Mouse (Mus musculus) heart, embryonic 11.5 days (tissue): ENCODE data around the gene Acot13. TPM values are rescaled to one million over a fixed set of nuclear protein-coding genes. Genes with fewer than 3 reads are reported as not detected.

ENCODE experiments used
- ATAC-seq: fragments of 200-750 bp; cut with Nextera tagmentation; replicated peaks from 2 replicates; pipeline ENCODE4 v1.8.0; 2017; ENCODE audit warnings: moderate library complexity; ENCODE audit not compliant: insufficient number of reproducible peaks, low FRiP score, low TSS enrichment
- H3K27ac ChIP-seq: fragments of 300-500 bp; sonication (generic); 2 replicates; pipeline ENCODE4 v1.5.1; 2014; ENCODE audit warnings: mild to moderate bottlenecking, low read depth, low read length
- H3K27me3 ChIP-seq: fragments of 300-500 bp; sonication (generic); 2 replicates; pipeline ENCODE4 v1.6.1; 2014; ENCODE audit warnings: mild to moderate bottlenecking, low read length, mixed read lengths; ENCODE audit not compliant: control insufficient read depth, insufficient read depth
- H3K36me3 ChIP-seq: fragments of 300-500 bp; sonication (generic); 2 replicates; pipeline ENCODE4 v1.6.1; 2014; ENCODE audit warnings: mild to moderate bottlenecking, low read length, moderate library complexity, mixed read lengths; ENCODE audit not compliant: control insufficient read depth, insufficient read depth
- H3K4me1 ChIP-seq: fragments of 300-500 bp; sonication (generic); 2 replicates; pipeline ENCODE4 v1.6.1; 2014; ENCODE audit warnings: low read length; ENCODE audit not compliant: control insufficient read depth, insufficient read depth
- H3K4me2 ChIP-seq: fragments of 300-500 bp; sonication (generic); 2 replicates; pipeline ENCODE4 v1.6.1; 2014; ENCODE audit warnings: mild to moderate bottlenecking, moderate library complexity
- H3K4me3 ChIP-seq: fragments of 300-500 bp; sonication (generic); 2 replicates; pipeline ENCODE4 v1.5.1; 2014; ENCODE audit warnings: low read depth, low read length
- H3K9ac ChIP-seq: fragments of 300-500 bp; sonication (generic); 2 replicates; pipeline ENCODE4 v1.6.1; 2014; ENCODE audit warnings: mild to moderate bottlenecking, low read depth, low read length, moderate library complexity
- H3K9me3 ChIP-seq: fragments of 300-500 bp; sonication (generic); replicated peaks from 2 replicates; pipeline ENCODE4 v1.6.1; 2016; ENCODE audit warnings: low read length; ENCODE audit not compliant: control insufficient read depth
- WGBS: fragments of 180-500 bp; shearing (Covaris S2); extraction: QIAGEN DNeasy Blood & Tissue Kit; methylation state at CpG from one replicate; pipeline ENCODE4 v1.1.7; 2014; ENCODE audit not compliant: insufficient replicate concordance; 5-methylcytosine and 5-hydroxymethylcytosine counted together
- polyA plus RNA-seq: library from polyadenylated mRNA; unstranded; fragments of >200 nt; fragmentation: Nextera tagmentation; extraction: Ambion mirVana; gene quantifications from 2 replicates; pipeline ENCODE4 v1.2.1, GENCODE M21; 2014

Acot13 gene
- polyA plus RNA-seq, 1 experiment from 2014 or later = 201 TPM

DNA sequence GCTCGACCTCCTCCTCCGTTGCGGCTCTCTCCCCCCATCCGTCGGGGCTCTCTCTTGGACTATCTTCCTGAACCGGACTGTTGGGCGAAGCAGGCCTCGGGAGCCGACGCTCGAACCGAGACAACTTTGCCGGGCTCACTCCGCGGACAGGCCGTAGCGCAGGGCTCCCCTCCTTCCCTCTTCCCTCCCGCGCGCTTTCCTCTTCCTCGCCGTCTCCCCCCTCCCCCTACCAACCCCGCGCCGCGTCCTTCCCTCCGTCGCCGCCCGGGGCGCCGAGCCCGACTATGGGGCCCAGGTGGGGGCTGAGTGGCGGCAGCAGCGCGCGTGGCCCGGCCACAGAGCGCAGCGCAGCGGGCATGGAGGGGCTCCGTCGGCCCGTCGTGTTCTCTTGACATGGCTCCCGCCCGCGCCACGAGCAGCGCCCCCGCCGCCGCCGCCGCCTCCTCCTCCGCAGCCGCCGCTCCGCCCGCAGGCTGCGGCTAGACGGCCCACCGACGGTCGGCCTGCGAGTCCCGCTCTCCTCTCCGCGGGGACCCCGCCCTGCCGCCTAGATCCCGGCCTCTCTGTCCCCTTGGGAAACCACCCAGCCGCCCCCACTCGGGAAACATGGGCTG lies 29.9 kb downstream of the Acot13 start, which contains the start of gene BC005537:
TSS of gene BC005537 (plus strand) at position 350 of the 614 bp plus-strand sequence.
- H3K9ac ChIP-seq = peak within 1 kb of the TSS; percentile 97
- peak; percentile 55 for ATAC-seq
- H3K27me3 ChIP-seq = no peaks in the 10 kb centered on the region
- peak within 1 kb of the TSS; percentile 90 for H3K4me2 ChIP-seq
- peaks cover 4% of the 10 kb centered on the region; the same call in 1 of the 2 replicates for H3K4me1 ChIP-seq
- peak within 1 kb of the TSS; percentile 99 for H3K27ac ChIP-seq
- H3K9me3 ChIP-seq = no peaks in the 10 kb centered on the region
- no peaks in the 10 kb centered on the region for H3K36me3 ChIP-seq
- under 1% methylated on average over 54 of the region's 74 CpGs for WGBS
- H3K4me3 ChIP-seq = peak within 1 kb of the TSS; percentile 94

DNA sequence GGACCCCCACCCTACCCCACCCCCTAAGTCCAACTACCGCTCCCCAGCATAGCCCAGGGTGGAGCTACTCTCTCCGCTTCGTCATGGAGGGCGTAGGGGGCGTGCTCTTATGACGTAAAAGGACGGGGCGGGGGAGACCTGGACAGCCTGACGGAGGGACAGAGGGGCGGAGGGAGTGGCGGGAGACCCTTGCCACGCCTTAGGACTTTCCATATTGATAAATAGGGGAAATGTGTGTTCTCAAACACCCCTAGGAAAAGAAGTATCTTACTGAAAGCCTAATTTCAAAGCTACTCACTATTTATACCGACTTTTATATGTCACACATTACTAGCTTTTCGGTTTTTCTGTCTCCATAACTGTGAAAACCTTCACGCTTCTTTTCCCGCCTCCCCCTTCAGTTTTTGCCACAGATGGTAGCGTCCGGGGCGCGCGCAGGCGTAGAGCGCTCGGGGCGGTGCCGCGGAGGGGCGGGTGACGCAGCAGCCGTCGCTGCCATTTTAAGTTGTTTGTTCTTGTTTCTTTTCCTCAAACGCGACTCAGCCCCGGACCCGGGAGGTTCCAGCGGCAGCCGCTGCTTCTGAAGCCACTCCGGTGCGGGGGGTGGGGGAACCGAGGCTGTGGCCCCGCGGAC lies 30.5 kb downstream of the Acot13 start:
- Histone ChIP-seq H3K27me3 (no peaks in the 10 kb centered on the region), H3K4me1 (peaks cover 4% of the 10 kb centered on the region; the same call in 1 of the 2 replicates), H3K4me2 (peak overlapping the region; percentile 90), H3K9ac (peak overlapping the region; percentile 97), H3K4me3 (peak overlapping the region; percentile 94), H3K36me3 (no peaks in the 10 kb centered on the region), H3K27ac (peak overlapping the region; percentile 99), H3K9me3 (no peaks in the 10 kb centered on the region)
- peak; percentile 97 for ATAC-seq
- under 1% methylated on average over 42 of the region's 42 CpGs for whole genome bisulfite sequencing

DNA sequence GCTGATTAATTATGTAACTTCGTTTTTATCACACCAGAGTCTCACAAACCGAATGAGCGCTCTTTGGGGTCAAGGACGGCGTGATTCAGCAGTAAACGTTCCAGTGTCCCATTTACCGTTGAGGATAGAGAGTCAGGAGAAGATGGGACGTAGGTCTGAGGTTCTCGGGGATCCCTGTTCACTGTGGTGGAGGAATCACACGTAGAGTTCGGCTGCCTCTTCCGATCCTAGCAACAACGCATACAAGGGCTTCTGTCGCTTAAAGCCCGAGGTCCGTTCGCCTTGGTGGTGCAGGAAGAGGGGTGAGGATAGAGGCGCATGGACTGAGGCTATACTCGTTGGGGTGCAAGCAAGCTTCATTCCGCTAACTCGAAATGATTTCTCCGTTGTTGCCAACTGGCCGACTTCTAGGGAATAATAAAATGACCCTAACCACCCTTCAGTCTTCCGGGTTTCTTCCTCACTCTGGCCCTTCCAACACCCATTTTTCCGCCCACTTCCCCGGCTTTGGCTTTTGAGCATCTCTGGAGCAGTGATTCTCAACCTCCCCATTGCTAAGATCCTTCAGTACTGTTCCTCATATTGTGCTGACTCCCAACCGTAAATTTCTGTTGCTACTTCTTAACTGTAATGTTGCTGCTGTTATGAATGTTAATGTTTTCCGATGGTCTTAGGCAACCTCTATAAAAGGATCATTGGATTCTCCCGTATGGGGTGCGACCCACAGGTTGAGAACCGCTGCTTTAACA lies 31.2 kb downstream of the Acot13 start:
- WGBS = under 1% methylated on average over 31 of the region's 31 CpGs
- peak; percentile 16; the same call in 1 of the 2 replicates for ATAC-seq

DNA sequence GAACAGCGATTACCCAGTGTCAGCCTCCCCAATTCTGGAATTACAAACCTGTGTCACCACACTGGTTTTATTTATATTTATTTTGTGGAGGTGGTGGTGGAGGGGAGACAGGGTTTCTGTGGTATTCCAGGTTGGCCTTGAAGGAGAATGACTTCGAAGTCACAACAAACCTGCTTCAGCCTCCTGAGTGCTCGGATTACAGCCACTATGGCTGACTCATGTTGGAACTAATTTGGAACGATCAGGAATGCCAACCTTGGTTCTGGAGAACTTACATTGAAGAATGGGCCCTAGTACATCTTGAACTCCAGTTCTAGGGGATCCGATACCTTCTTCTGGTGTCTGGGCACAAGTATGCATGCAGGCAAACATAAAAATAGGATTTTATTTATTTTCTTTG lies 32.0 kb downstream of the Acot13 start:
- Histone ChIP-seq H3K4me1 (peaks cover 4% of the 10 kb centered on the region; the same call in 1 of the 2 replicates), H3K27ac (no peak overlapping the region), H3K4me3 (peak overlapping the region; percentile 65), H3K36me3 (no peaks in the 10 kb centered on the region), H3K9me3 (no peaks in the 10 kb centered on the region), H3K27me3 (no peaks in the 10 kb centered on the region), H3K4me2 (peak overlapping the region; percentile 90), H3K9ac (peak overlapping the region; percentile 97)
- no peak for ATAC-seq
- WGBS = 62% methylated on average over 5 of the region's 5 CpGs

More for the DNA sequence above, 31.2 kb downstream of the Acot13 start:
- H3K4me3 ChIP-seq = peak overlapping the region; percentile 65
- no peaks in the 10 kb centered on the region for H3K36me3 ChIP-seq
- H3K27me3 ChIP-seq = no peaks in the 10 kb centered on the region
- peaks cover 4% of the 10 kb centered on the region; the same call in 1 of the 2 replicates for H3K4me1 ChIP-seq
- H3K9ac ChIP-seq = peak overlapping the region; percentile 97
- peak overlapping the region; percentile 90 for H3K4me2 ChIP-seq
- H3K9me3 ChIP-seq = no peaks in the 10 kb centered on the region
- H3K27ac ChIP-seq = peak overlapping the region; percentile 87

DNA sequence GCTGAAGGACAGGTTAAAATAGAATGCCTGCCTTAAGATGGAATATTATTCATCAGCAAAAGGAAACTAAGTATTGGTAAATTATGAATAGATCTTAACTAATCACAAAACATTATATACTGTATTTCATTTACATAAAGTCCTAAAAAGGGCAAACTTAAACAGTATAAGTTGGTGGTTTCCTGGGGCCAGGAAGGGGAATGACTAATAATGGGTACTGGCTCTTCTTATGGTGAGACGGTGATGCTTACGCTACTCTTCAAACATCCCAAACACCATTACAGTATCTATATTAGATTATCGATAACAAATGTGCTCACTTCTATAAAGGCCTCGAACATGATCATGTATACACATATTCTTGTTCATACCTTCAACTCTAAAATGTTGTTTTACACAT lies 32.7 kb downstream of the Acot13 start:
- H3K4me2 ChIP-seq = no peak overlapping the region
- H3K27ac ChIP-seq = no peak overlapping the region
- no peaks in the 10 kb centered on the region for H3K36me3 ChIP-seq
- no peaks in the 10 kb centered on the region for H3K27me3 ChIP-seq
- no peaks in the 10 kb centered on the region for H3K4me1 ChIP-seq
- ATAC-seq = no peak
- H3K9ac ChIP-seq = no peak overlapping the region
- H3K9me3 ChIP-seq = no peaks in the 10 kb centered on the region
- no peak overlapping the region for H3K4me3 ChIP-seq
- 91% methylated on average over 4 of the region's 4 CpGs for WGBS

DNA sequence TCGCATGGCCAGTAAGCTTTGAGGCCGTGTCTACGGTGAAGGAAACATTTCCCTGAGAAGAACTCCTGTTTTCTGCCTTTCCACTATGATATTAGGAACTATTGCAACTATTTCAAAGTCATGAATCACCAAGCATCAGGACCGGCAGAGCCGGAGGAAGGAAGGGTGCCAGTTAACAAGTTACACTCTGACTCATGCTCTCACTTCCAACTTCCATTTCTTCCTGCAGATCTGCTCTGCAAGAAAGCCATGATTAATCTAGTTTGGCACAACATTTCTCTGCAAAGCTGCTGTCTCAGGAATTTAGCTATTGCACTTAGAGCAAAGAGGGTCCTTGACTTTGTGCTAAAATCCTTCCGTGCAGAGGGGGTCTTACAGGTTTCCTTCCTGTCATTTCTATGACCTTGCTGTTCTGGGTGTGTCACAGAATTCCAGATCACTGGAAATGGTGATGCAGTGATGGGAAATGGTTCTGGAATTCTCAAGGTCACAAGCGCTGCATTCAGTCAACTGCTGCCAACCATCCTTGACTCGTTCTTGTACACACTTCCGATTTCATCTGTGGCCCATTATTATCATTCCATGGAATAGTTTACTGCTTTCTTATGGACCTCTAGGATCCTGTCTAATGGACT lies 38.8 kb downstream of the Acot13 start:
- no peaks in the 10 kb centered on the region for H3K36me3 ChIP-seq
- H3K9me3 ChIP-seq = no peaks in the 10 kb centered on the region
- 77% methylated on average over 9 of the region's 9 CpGs for WGBS
- no peaks in the 10 kb centered on the region for H3K4me1 ChIP-seq
- no peak overlapping the region for H3K4me2 ChIP-seq
- no peak overlapping the region for H3K27ac ChIP-seq
- ATAC-seq = no peak
- no peak overlapping the region for H3K4me3 ChIP-seq
- no peak overlapping the region for H3K9ac ChIP-seq
- H3K27me3 ChIP-seq = no peaks in the 10 kb centered on the region

DNA sequence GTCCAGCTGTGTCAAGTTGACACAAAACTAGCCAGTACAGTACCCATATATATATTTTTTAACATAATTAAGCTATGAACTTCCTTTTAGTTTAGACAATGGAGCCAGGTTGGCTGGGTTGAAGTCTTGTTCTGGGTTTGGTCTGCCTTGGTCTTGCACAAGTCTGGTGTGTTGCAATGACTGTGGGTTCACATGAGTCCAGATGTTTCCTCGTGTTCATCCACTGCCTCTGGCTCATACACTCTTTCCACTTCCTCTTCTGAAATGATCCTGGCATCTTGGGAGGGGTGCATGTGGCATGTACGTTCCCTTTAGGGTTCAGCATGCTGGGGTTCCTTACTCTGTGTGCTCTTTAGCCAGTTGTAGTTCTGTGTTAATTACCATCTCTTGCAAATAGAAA lies 40.0 kb downstream of the Acot13 start:
- no peak overlapping the region for H3K9ac ChIP-seq
- no peak overlapping the region for H3K4me3 ChIP-seq
- 73% methylated on average over 2 of the region's 2 CpGs for WGBS
- H3K27ac ChIP-seq = no peak overlapping the region
- H3K9me3 ChIP-seq = no peaks in the 10 kb centered on the region
- ATAC-seq = no peak
- no peak overlapping the region for H3K4me2 ChIP-seq
- no peaks in the 10 kb centered on the region for H3K36me3 ChIP-seq
- H3K4me1 ChIP-seq = no peaks in the 10 kb centered on the region
- no peaks in the 10 kb centered on the region for H3K27me3 ChIP-seq

DNA sequence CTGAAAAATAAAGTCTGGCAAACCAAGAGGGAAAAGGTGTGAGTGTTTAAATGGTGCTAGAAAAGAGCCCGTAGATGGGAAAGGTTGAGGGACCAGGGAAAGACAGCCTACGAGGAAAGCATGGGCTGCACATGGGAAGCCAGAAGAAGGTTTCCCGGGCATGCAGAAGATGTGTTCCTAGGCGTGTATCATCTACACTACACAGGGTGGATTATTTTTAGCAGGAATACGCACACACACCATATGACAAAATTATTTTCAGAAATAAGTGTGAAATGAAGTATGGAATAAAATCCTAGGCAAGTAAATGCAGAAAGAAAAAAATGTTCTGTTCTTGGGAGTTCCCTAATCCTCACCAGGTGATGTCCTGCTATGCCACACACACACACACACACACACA lies 43.9 kb downstream of the Acot13 start:
- WGBS = 80% methylated on average over 5 of the region's 5 CpGs
- Histone ChIP-seq H3K4me3 (no peak overlapping the region), H3K4me2 (no peak overlapping the region), H3K36me3 (no peaks in the 10 kb centered on the region), H3K4me1 (no peaks in the 10 kb centered on the region), H3K27ac (no peak overlapping the region), H3K9ac (no peak overlapping the region), H3K27me3 (no peaks in the 10 kb centered on the region), H3K9me3 (no peaks in the 10 kb centered on the region)
- no peak for ATAC-seq
